Mouse (Mus musculus): ENCODE measurements around the gene Sclt1.
A peak's percentile ranks its signal among the peaks of the same experiment; 100 is the strongest.

The Sclt1 gene

DNA sequence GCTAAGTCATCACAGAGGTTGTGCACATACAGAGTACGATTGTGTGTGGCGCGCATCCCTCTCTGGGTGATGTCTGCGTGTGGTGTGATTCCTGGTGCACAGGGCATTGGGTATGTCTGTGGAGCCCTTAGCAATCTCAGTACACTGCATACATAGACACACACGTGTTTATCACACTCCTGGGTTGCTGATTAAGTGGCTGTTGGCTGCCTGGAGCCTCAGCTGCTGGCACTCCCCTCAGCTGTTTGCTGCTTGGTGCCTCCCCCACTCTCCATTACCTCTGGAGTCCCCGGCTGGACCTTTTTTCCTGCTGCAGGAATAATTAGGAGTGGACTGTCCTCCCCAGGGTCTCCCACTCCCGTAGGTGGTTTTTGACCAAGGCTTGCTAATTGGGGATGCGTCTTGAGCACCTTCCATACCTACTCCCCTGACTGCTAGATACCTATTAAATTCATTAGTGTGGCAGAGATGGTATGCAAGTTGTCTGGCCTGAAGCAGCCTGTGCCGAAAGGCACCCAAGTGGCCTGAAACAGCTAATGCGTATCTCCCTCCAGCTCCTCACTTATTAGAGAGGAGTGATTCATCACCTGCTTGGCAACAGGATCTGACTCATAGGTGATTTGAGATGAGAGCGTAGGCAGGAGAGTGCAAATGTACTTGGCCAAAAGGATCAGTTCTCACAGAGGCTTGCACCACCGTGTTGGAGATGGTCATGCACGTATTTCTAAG lies 136.5 kb downstream of the Sclt1 start:
- DNase-seq, result no peak

DNA sequence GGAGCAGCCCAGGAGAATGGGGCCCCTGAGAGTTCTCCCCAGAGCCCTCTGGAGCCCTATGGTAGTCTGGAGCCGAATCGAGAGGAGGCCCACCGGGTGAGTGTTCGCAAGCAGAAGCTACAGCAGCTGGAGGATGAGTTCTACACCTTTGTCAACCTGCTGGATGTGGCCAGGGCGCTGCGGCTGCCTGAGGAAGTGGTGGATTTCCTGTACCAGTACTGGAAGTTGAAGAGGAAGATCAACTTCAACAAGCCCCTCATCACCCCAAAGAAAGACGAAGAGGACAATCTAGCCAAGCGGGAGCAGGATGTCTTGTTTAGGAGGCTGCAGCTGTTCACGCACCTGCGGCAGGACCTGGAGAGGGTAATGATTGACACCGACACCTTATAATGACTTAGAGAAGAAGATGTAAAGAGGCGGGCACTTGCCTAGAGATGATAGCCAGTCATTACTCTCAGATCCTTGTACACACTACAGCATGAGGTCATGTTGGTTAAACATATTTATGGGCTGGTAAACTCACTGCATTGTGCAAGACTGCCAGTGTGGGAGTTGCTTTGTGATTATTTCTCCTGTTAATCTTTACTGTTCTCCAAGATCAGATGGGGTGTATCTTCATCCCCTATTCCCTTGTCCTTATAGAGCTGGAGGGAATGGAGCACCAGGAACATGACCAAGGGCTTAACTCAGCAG lies 137.5 kb downstream of the Sclt1 start:
- DNase-seq, result peak; percentile 65 to 80

DNA sequence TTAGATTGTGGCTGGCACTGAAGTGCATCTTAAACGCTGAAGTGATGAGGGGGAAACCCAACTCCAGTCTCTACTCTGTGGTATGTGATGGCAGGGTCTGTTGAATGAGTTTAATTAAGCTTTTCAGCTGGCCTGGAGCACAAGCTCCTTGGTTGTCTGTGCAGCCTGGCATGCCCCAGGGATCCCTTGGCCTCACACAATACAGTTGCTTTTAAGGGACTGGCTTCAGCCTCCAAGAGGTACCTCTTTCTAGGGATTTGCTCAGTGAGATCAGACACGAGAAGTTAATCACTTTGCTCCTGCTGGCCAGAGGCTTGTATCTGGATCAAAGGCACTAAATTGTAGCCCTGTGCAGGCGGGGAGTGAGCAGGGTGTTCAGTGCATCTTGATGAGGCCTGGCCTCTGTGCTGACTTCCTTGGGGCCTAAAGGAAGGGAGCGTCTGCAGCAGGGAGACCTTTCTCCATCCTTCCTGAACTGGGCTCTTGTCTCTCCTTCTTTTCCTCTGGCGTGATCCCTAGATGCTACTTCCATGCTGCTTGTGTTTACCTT lies 138.8 kb downstream of the Sclt1 start:
- no peak for DNase-seq

DNA sequence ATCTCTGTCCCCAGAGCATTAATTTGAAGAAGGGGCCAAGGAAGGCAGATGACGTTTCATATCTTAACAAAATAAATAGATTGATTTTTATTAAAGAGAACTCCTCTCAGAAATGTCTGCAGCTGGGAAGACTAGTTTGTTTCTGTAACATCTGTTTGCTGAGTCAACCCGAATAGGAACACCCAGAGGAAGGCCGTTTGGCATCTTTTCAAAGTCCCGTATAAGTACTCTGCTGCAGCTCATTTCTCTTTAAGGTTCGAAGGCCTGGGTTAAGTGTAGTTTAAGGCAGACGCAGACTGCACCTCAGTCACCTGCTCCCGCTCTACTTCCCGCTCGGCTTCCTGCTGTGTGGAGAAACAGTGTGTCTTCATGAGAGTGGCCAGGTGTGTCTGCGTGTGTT lies 139.4 kb downstream of the Sclt1 start:
- no peak for DNase-seq

DNA sequence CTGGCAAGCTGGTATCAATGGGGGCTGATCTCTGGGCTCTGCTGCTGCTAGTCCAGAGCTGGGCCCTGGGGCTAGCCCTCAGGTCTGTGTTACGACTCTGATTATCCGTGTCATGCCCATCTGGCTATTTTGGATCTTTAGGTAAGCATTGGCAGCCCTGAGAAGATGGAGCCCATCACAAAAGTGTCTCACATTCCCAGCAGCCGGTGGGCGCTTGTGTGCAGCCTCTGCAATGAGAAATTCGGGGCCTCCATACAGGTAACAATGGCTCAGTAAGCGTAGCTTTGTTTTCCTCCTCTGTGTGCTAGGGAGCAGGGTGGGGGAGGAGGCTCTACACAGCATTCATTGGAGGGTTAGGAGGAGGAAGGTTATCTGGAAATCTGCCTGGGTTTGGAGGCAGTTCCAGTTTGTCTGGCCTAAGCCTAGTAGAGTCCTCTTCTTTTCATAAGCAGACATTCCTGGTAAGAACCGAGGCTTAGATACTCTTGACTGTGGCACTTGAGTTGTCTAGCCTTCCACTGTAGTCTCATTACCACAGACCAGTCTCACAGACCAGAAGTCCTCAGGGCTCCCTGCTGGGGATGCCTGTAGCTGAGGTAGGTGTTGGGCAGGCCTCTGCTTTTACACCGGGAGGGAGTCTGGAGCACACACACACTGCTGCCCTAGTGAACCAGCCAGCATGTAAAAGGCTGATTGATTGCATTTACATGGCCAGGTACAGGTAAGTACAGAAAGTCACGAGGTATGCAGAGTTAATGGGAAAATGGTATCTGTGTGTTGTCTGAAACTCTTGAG lies 140.9 kb downstream of the Sclt1 start:
- no peak for DNase-seq

DNA sequence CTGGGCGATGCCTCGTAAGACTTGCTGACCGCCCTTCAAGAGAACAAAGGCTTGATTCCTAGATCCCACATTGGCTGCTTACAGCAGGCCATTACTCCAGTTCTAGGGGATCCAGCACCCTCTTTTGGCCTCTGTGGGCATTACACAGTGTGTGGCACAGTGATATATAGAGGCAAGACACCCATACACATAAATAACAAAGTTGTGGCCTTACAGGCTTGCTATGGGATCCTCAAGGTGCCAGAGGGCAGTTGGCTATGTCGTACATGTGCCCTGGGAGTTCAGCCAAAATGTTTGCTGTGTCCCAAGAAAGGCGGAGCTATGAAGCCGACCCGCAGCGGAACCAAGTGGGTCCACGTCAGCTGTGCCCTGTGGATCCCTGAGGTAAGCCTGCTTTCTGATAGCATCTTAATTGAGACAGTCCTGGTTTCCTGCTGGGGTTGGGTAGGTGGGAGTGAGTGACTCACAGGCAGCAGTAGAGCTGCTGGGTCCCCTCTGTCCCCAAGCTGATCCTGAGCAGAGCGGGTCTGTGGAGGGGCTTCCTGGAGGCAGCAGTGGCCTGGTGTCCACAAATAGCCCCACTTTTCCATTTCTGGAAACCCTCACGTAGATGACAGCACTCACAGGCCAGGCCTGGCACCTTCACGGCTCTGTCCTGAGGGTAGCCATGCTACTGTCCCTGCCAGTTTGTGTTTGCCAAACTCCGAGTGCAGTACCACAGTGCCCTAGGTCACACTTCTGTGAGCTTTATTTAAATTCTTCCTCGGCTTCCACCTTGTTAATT lies 142.3 kb downstream of the Sclt1 start:
- DNase-seq, result peak; percentile 60 to 64

DNA sequence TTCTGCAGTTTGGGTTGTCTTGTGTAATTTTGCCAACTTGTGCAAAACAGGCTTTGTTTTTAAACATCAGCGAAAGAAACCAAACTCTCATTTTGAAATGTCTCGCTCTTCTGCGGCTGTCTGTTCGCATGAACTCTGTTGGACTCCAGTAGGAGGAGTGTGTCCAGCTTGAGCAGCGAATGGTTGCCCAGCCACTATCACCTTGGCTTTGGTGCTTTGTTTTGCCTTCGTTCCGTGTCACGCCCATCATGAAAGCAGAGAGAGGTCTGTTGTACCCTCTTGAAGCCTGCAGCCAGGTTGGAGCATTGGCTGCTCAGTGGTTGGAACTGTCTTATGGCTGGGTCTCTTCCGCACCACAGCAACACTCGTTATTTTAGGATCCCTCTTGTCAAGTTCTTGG lies 143.1 kb downstream of the Sclt1 start:
- no peak for DNase-seq

DNA sequence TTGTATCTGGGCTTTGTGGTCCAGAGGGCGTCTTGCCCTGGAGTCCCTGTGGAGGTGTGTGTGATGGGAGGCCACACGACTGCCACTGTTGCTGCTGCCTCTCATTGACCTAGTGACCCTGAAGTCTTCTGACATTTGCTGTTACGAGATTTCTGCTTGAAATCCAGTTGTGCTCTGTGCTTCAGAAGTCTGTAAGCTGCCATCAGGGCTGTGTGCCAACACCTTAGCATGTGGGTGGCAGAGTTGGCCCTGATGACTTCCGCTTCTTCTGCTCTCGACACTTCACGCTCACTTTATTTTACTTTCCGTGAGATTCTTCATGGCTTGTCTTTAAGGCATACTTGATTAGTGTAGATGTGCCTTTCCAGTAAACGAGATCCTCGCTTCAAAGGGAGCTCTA lies 143.9 kb downstream of the Sclt1 start:
- no peak for DNase-seq

DNA sequence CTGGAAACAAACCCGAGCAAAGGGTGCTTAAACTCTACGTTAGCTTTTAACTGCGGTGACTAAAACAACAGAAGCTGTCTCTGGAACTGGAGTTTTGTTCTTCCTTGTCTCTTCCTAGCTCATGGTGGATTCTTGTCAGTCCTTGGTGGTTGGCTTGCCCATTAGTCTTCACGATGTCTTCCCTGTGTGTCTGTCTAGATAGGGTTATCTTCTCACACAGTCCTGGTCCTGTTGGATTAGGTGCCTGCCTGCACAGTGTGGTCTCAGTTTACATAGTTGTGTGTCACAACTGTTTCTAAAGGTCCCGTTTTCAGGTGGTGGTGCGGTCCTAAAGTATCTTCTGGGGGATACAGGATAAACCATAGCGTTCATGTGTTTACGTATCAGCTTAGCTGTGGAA lies 145.3 kb downstream of the Sclt1 start:
- no peak for DNase-seq

DNA sequence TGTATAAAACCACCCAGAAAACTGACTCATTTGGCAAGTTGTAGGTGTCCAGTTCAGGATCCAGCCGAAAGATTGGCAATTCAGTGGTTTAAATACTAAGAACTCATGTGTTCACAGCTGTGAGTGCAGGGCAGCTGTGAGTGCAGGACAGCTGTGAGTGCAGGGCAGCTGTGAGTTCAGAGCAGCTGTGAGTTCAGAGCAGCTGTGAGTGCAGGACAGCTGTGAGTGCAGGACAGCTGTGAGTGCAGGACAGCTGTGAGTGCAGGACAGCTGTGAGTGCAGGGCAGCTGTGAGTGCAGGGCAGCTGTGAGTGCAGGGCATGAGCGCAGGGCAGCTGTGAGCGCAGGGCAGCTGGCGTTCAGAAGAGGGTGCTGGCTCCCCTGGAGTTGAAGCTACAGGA lies 147.3 kb downstream of the Sclt1 start:
- DNase-seq, result no peak

DNA sequence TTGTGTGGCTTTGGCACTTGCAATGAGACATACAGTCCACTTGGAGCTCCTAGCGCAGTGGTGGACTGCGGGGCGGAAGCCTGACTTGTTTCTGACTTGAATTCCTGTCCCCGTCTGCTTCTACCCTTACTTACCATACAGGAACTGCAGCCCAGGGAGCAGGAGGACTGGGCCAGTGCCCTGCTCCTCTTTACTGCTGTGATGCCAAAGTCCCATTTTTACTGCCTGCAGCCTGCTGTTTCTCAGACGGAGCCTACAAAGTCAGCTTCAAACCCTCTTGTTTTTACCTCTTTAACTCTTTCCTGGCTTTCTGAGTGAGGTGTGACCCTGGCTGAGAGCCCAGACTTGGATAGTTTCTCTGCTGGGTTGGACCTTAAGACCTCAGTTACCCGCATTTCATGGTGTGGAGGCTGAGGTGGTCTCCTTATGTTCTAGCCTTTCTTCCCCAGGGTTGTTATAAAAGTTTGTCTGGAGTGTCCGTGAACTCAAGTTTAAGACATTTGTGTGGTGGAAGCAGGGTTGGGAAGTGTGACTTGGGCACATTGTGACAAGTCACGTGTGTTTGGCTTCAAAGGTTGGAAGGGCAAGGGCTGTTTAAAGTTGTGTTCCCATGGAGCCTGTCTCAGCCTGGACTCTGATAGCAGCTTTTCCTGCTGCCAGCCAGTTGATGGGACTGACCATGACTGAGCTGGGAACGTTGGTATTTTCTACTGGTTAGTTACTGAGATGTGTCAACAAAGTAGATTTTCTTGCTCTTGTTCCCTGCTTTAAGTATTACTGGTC lies 148.0 kb downstream of the Sclt1 start:
- DNase-seq, result no peak

DNA sequence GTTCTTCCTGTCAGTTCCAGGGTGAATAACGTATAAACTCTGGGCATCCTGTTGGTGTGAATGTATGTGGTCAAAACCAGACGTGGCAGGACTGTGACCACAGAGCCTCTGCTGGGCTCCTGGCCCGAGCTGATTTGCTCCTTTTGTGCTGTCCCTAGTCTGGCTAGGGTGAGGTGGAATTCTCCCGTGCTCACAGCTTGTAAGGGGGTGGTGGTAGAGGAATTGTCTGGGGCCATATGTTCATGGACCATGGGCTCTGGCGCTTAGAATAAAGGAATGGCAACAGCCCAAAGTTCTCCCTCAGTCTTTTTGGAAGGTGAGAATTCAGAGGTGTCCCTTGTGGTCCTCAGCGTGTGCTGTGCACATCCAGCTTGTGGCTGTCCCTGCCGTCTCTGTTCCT lies 149.5 kb downstream of the Sclt1 start:
- DNase-seq, result no peak

DNA sequence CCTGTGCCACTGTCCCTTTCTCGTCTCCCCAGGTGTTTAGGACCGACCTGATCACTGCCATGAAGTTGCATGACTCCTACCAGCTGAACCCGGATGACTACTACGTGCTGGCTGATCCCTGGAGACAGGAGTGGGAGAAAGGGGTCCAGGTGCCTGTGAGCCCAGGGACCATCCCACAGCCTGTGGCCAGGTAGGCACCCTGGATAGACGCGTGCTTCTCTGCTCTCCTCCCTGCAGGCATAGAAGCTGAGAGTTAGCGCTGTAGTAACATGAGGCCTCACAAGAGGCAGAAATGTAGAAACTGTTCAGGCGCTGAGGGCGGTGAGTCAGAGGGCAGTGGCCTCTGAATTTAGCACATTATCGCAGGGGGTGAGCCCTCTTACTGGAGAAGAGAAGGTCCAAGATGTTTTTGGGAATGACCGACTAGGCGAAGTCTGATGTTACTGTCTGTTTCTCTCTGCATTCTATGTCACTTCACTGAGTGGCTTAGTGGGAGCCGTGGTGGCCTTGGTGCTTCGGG lies 150.6 kb downstream of the Sclt1 start:
- DNase-seq, result no peak

DNA sequence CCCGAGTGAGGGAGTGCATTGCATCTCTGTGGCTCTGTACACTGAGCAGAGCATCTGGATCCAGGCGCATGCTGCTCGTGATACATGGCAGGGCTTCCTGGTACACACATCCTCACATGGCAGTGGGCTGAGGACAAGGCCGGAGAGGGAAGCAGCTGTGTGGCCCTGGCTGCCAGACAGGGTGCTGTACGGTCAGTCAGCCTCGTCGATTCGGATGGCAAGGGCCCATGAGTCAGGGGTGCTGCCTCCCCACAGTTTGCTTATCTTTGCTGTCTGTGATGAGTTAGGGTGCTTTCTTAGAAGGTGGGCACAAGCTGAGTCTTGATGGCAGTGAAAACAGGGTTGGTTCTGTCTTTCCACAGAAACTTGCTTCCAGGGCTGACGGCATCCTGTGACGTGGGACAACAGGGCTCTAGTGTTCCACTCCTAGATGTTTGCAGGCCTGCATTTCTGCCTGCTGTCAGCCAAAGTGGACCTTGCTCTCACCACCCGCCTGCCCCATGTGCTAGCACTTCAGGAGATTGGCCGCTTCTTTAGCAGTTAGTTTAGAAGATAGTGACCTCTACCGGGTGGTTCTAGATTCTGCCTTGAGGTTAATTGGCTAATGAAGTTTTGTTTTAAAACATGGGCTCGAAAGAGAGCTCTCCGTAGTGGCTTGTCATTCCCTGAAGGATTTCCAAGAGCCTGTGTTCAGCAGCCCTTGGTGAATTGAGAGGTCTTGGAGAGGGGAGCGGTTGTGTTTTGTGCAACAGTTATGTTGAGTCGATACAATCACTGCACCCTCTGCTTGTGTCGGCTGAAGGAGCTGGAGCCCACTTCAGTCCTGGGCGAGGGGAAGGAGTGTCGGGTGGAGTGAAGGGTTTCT lies 151.4 kb downstream of the Sclt1 start:
- DNase-seq, result no peak

DNA sequence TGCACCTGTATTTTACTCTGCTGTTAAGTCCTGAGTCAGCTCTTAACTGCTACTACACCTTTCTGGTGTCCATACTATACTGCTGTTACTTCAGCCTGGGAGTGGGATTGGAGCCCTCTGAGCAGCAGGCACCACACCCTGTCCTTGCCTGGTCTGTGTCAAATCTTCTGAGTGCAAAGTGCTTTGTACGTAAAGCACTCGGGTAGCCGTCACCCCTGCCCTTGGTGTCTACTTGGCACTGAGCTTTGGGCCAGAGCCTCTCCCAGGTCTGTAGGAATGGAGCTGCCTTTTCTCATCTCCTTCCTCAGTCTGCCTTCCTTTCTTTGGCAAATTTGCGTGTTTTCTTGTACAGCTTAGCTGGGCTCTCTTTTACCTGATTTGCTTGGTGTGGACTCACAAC lies 152.3 kb downstream of the Sclt1 start:
- no peak for DNase-seq

DNA sequence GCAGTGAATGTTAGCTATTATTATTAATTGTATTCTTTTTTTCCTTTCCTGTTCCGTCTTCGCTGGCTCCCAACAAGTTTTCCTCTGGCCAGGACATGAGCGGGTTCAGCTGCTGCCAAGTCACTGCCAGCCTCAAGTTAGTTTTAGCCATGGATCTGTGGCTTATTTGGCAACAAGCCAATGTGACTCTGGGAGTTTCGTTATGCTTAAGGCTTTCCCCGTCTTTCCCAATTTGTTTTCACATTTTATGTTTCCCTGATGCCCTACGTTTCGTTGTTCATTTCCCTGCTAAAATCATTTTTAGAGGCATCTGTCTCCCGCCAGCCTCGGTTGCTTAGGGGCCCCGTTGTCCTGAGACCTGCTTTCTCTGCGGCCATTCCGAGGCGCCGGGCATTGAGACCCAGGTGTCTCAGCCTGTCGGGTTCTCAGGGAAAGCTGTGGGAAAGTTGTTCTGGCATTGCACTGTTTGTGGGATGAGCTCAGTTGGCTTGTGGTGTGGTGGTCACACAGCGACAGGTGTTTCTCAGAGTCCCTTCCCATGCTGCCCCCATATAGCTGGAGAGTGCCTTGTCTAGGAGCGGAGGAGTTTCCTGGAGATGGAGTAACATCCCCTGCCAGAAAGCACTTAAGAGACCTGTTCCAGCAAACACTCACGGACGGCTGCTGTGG lies 152.9 kb downstream of the Sclt1 start:
- no peak for DNase-seq

DNA sequence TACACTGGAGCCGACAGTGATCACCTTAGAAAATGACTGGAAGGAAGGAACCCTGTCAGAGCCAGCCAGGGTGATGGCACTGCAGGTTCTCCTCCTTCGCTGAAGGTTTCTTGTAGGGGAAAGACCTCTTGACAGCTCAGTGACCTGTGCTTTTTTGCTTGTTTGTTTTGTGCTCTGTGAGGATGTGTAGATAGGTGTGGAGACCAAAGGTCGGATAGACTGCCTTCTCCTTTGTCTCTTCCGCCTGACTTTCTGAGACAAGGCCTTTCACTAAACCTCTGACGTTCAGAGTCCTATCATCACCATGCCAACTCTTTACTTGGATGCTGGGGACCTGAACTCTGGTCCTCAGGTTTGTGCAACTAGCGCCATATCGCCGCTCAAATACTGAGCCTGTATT lies 153.8 kb downstream of the Sclt1 start:
- no peak for DNase-seq

DNA sequence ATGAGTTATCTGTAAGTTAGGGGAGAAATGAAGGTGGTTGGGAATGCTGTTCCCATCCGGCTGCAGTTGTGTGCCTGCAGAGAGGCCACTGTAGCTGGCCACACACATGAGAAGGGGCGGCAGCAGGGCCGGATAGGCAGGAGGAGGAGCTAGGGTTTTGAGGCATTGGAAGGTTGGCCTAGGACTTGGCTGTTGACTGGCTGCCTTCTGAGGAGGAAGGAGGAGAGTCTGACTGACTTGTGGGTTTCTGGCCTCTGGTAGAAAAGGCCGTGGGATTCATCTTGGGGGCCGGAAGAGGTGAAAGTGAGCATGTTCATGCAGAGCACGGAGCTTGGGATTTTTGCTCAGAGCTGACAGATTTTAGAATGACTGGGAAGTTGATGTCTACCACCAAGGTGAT lies 154.7 kb downstream of the Sclt1 start:
- peak; percentile 55 to 64 for DNase-seq

DNA sequence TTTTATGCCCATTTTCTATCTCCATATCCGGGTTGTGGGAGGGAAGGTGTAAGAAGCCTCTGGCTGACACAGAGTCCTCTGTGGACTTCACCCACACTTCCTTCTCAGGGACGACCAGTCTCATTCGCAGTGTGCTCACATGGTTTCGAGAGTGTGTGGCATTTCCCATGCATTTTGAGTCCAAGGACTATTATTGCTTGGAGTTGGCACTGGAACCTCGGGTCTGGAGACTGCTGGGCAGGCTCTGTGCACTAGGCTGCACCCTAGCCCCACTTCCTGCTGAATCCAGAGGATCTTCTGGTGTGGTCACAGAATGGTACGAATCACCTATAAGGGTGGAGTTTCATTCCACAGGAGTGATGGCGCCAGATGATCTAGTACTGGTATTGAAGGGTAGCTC lies 155.4 kb downstream of the Sclt1 start:
- no peak for DNase-seq

DNA sequence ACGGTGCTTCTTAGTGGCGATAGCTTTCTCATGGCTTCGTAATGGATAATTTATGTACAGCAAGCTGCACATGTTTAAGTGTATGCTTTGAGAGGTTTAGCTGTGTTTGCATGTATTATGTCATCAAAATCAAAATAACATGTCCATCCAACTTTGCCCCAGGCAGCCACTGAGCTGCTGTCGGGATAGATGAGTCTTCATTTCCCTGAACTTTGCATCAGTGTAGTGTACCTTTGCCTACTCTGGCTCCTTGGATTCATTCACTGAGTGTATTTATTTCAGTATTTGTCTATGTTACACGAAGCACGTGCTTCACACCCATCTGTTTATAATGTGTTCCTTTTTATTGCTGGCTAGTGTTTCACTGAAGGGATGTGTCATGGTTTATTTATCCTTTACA lies 156.0 kb downstream of the Sclt1 start:
- no peak for DNase-seq

Measured in thymus, postnatal 36 days (tissue).